Mouse (Mus musculus) myocyte (in vitro differentiated cells): ENCODE results near the gene Ttc28. TPM values are rescaled to one million over a fixed set of nuclear protein-coding genes. Genes with fewer than 3 reads are reported as not detected.

Source experiments
- H3K27me3 ChIP-seq: one replicate; pipeline ENCODE4 v1.6.1; 2011; ENCODE audit not compliant: control insufficient read depth, insufficient read depth, insufficient read length
- H3K36me3 ChIP-seq: one replicate; pipeline ENCODE4 v1.6.1; 2011; ENCODE audit not compliant: control insufficient read depth, insufficient read depth
- H3K4me2 ChIP-seq: one replicate; pipeline ENCODE4 v1.6.1; 2011; ENCODE audit warnings: low read depth, control low read depth
- H3K4me3 ChIP-seq: one replicate; pipeline ENCODE4 v1.5.1; 2011; ENCODE audit warnings: mild to moderate bottlenecking, control low read depth, moderate library complexity
- H3K79me2 ChIP-seq: one replicate; pipeline ENCODE4 v1.6.1; 2011; ENCODE audit not compliant: control insufficient read depth, insufficient read depth
- H3ac ChIP-seq: one replicate; pipeline ENCODE4 v1.6.1; 2011; ENCODE audit not compliant: control insufficient read depth, insufficient read length
- CEBPB ChIP-seq: IDR thresholded peaks from 2 replicates; pipeline ENCODE4 v1.6.1; 2011; ENCODE audit warnings: mild to moderate bottlenecking, moderate library complexity; ENCODE audit not compliant: poor library complexity, insufficient read depth, severe bottlenecking
- E2F4 ChIP-seq: IDR thresholded peaks from one replicate; pipeline ENCODE4 v1.6.1; 2011; ENCODE audit warnings: mild to moderate bottlenecking, control low read depth, moderate library complexity; ENCODE audit not compliant: insufficient read depth
- MAX ChIP-seq: IDR thresholded peaks from one replicate; pipeline ENCODE4 v1.6.1; 2011; ENCODE audit warnings: low read depth, mild to moderate bottlenecking, control low read depth
- MYOD1 ChIP-seq, 3 experiments: IDR thresholded peaks; one replicate each; pipeline ENCODE4 v1.6.1; 2011; ENCODE audit warnings: control low read depth in 2 of 3, low read depth in 2 of 3, mild to moderate bottlenecking in 2 of 3, moderate library complexity in 1 of 3; ENCODE audit not compliant: insufficient read length in 2 of 3, control insufficient read depth in 1 of 3
- MYOG ChIP-seq, 3 experiments: IDR thresholded peaks; one replicate each; pipeline ENCODE4 v1.6.1; 2011; ENCODE audit warnings: control low read depth in 2 of 3, low read depth in 2 of 3, mild to moderate bottlenecking in 2 of 3; ENCODE audit not compliant: insufficient read length in 2 of 3, control insufficient read depth in 1 of 3, insufficient read depth in 1 of 3
- POLR2A ChIP-seq: IDR thresholded peaks from one replicate; pipeline ENCODE4 v1.6.1; 2011; ENCODE audit warnings: low read depth, mild to moderate bottlenecking, control low read depth, moderate library complexity; ENCODE audit not compliant: insufficient read length
- POLR2AphosphoS2 ChIP-seq: IDR thresholded peaks from one replicate; pipeline ENCODE4 v1.6.1; 2011; ENCODE audit warnings: low read depth, control low read depth; ENCODE audit not compliant: insufficient read length
- REST ChIP-seq: IDR thresholded peaks from one replicate; pipeline ENCODE4 v1.6.1; 2011; ENCODE audit warnings: mild to moderate bottlenecking, control low read depth, moderate library complexity; ENCODE audit not compliant: insufficient read depth, insufficient read length
- SRF ChIP-seq: IDR thresholded peaks from one replicate; pipeline ENCODE4 v1.6.1; 2011; ENCODE audit warnings: low read depth; ENCODE audit not compliant: control insufficient read depth, insufficient read length
- TCF12 ChIP-seq: IDR thresholded peaks from one replicate; pipeline ENCODE4 v1.6.1; 2011; ENCODE audit warnings: mild to moderate bottlenecking, control low read depth; ENCODE audit not compliant: poor library complexity, insufficient read depth, severe bottlenecking
- TCF3 ChIP-seq: IDR thresholded peaks from one replicate; pipeline ENCODE4 v1.6.1; 2011; ENCODE audit warnings: low read depth, control low read depth; ENCODE audit not compliant: insufficient read length
- USF1 ChIP-seq: IDR thresholded peaks from one replicate; pipeline ENCODE4 v1.6.1; 2011; ENCODE audit warnings: low read depth, mild to moderate bottlenecking, control low read depth, moderate library complexity
- polyA plus RNA-seq: library from polyadenylated mRNA; unstranded; fragments of >200 nt; fragmentation: generic; extraction: Trizol; gene quantifications from one replicate; pipeline ENCODE4 v1.2.1, GENCODE M21; 2012; ENCODE audit warnings: missing spikeins

Gene Ttc28
- polyA plus RNA-seq, 1 experiment, result 8.5 TPM

GRCm38 (mm10) chr5:110968566-110968965 is 89.0 kb downstream of the Ttc28 start:
- Histone ChIP-seq H3ac (no peak overlapping the region), H3K36me3 (no peaks in the 10 kb centered on the region), H3K4me3 (no peak overlapping the region), H3K79me2 (no peaks in the 10 kb centered on the region), H3K4me2 (no peak overlapping the region), H3K27me3 (no peaks in the 10 kb centered on the region)
- TF ChIP-seq E2F4 (no peak), POLR2A (no peak), MYOD1 (IDR thresholded peaks at IDR 0.05; ENCODE audit: control insufficient read depth in 1 of 3, insufficient read length in 2 of 3, low read depth in 2 of 3) (no peak), SRF (no peak), TCF12 (no peak), TCF3 (no peak), USF1 (no peak)

DNA sequence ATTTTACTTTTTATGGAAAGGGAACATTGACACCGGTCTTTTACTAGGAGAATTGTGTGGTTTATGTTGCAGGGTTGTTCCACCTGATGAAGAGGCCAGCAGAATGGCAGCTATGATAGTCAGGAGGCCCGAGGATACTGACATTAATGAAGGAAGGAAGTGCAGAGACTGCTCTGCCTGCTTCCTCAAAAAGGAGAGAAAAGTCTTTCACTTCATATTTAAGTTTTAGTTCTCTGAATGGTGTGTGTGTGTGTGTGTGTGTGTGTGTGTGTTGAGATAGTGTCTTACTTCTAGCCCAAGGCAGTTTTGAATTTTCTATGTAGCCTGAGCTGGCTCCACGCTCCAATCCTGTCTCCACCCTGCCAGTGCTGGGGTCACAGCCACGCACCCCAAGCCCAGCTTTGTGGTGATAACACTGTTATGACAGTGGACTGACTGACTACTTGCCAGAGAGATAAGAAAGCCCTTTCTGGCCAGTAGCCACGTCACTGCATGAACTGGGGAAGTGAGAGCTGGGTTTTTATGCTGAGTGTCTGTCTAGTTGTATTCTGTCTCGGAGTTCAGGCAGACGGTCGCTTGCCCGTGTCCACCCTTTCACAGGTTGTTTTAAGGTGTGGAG is 90.7 kb downstream of the Ttc28 start:
- Histone ChIP-seq H3K36me3 (no peaks in the 10 kb centered on the region), H3K4me3 (no peak overlapping the region), H3K27me3 (no peaks in the 10 kb centered on the region), H3K79me2 (no peaks in the 10 kb centered on the region), H3K4me2 (no peak overlapping the region), H3ac (no peak overlapping the region)
- TF ChIP-seq TCF3 (no peak), POLR2A (no peak), E2F4 (no peak), CEBPB (no peak), POLR2AphosphoS2 (no peak), USF1 (no peak), MYOG (IDR thresholded peaks at IDR 0.05; ENCODE audit: control insufficient read depth in 1 of 3, insufficient read depth in 1 of 3, insufficient read length in 2 of 3, low read depth in 2 of 3) (no peak)

DNA sequence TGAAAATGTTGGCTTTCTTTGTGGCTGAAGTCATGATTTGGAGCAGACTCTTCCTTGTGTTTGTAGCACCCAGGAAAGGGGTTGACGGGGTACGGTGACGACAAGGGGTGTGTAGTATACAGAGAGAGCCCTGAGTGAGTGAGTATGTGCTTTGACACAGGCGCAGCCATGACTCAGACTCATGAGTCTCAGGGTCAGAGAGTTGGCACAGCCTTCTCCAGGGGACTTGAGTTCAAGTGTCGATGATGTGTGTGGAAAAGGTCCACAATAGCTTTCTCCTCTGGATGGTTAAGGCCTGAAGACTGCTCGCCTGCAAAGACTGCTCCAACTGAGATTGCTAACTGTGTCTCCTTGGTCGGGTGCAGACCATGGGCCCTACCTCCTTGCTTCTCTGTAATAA is 97.1 kb downstream of the Ttc28 start:
- Histone ChIP-seq H3K4me3 (no peak overlapping the region), H3ac (no peak overlapping the region), H3K4me2 (no peak overlapping the region), H3K36me3 (no peaks in the 10 kb centered on the region), H3K27me3 (no peaks in the 10 kb centered on the region), H3K79me2 (no peaks in the 10 kb centered on the region)
- no peak for TF ChIP-seq TCF3
- TF ChIP-seq MAX, result no peak
- no peak for TF ChIP-seq MYOD1 (IDR thresholded peaks at IDR 0.05; ENCODE audit: control insufficient read depth in 1 of 3, insufficient read length in 2 of 3, low read depth in 2 of 3)
- TF ChIP-seq CEBPB, result no peak
- no peak for TF ChIP-seq MYOG (IDR thresholded peaks at IDR 0.05; ENCODE audit: control insufficient read depth in 1 of 3, insufficient read depth in 1 of 3, insufficient read length in 2 of 3, low read depth in 2 of 3)
- no peak for TF ChIP-seq REST
- TF ChIP-seq USF1, result no peak
- TF ChIP-seq E2F4, result no peak
- TF ChIP-seq TCF12, result no peak
- TF ChIP-seq SRF, result no peak
- no peak for TF ChIP-seq POLR2A
- no peak for TF ChIP-seq POLR2AphosphoS2

DNA sequence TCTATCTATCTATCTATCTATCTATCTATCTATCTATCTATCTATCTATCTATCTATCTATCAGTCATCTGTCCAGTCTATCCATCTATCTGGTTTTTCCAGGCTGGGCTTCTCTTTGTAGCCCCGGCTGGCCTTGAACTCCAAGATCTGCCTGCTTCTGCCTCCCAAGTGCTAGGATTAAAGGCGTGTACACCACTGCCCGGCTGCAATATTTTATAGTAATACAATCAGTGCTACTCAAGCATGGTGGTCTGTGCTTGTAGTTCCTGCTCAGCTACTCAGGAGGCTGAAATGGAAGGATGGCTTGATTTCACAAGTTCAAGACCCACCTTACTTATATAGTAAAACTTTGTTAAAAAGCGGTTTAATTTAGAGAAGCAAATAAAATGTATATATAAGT is 98.2 kb downstream of the Ttc28 start:
- no peak overlapping the region for H3ac ChIP-seq
- no peak overlapping the region for H3K4me3 ChIP-seq
- no peaks in the 10 kb centered on the region for H3K27me3 ChIP-seq
- no peaks in the 10 kb centered on the region for H3K36me3 ChIP-seq
- H3K4me2 ChIP-seq, result no peak overlapping the region
- peaks cover under 1% of the 10 kb centered on the region for H3K79me2 ChIP-seq
- TF ChIP-seq REST (no peak), USF1 (no peak), CEBPB (no peak), POLR2A (no peak), MYOD1 (IDR thresholded peaks at IDR 0.05; ENCODE audit: control insufficient read depth in 1 of 3, insufficient read length in 2 of 3, low read depth in 2 of 3) (no peak), E2F4 (no peak), SRF (no peak), POLR2AphosphoS2 (no peak), TCF3 (no peak), MAX (no peak), MYOG (IDR thresholded peaks at IDR 0.05; ENCODE audit: control insufficient read depth in 1 of 3, insufficient read depth in 1 of 3, insufficient read length in 2 of 3, low read depth in 2 of 3) (no peak), TCF12 (no peak)

- TF ChIP-seq MAX (no peak), POLR2A (peak; percentile 67), POLR2AphosphoS2 (peak; percentile 69)
- Histone ChIP-seq H3K4me3 (peak overlapping the region; percentile 51), H3K4me2 (peak overlapping the region; percentile 56), H3K36me3 (no peaks in the 10 kb centered on the region), H3K79me2 (peaks cover 7% of the 10 kb centered on the region), H3K27me3 (no peaks in the 10 kb centered on the region), H3ac (peak overlapping the region; percentile 83)
These were observed 98.9 kb downstream of the Ttc28 start for GRCm38 (mm10) chr5:110978461-110978860.
